Mouse (Mus musculus) intestine, embryonic 14.5 days (tissue): Measurements from ENCODE around the gene Plpp4. TPM values are rescaled to one million over a fixed set of nuclear protein-coding genes. Genes with fewer than 3 reads are reported as not detected.

Source experiments
- ATAC-seq: fragments of 200-750 bp; cut with Nextera tagmentation; replicated peaks from 2 replicates; pipeline ENCODE4 v1.8.0; 2017; ENCODE audit warnings: low read depth, moderate number of reproducible peaks, moderate TSS enrichment, moderate library complexity; ENCODE audit not compliant: low FRiP score, low TSS enrichment
- DNase-seq: peaks from one replicate; pipeline ENCODE4 v3.0.0-alpha.2; 2018; ENCODE audit warnings: low spot score
- H3K27ac ChIP-seq: fragments of 300-500 bp; sonication (generic); 2 replicates; pipeline ENCODE4 v1.5.1; 2014; ENCODE audit warnings: low read depth, mild to moderate bottlenecking, control low read depth
- H3K27me3 ChIP-seq: fragments of 300-500 bp; sonication (generic); replicated peaks from 2 replicates; pipeline ENCODE4 v1.6.1; 2014; ENCODE audit warnings: low read length, control low read depth; ENCODE audit not compliant: control insufficient read depth, insufficient read depth
- H3K36me3 ChIP-seq: fragments of 300-500 bp; sonication (generic); 2 replicates; pipeline ENCODE4 v1.6.1; 2014; ENCODE audit warnings: low read length, control low read depth; ENCODE audit not compliant: control insufficient read depth, insufficient read depth
- H3K4me1 ChIP-seq: fragments of 300-500 bp; sonication (generic); replicated peaks from 2 replicates; pipeline ENCODE4 v1.6.1; 2014; ENCODE audit warnings: low read length, control low read depth, mixed read lengths; ENCODE audit not compliant: control insufficient read depth, insufficient read depth
- H3K4me2 ChIP-seq: fragments of 300-500 bp; sonication (generic); 2 replicates; pipeline ENCODE4 v1.6.1; 2014; ENCODE audit warnings: low read length
- H3K4me3 ChIP-seq: fragments of 300-500 bp; sonication (generic); 2 replicates; pipeline ENCODE4 v1.5.1; 2014; ENCODE audit warnings: low read depth, low read length, control low read depth, mixed read lengths
- H3K9ac ChIP-seq: fragments of 300-500 bp; sonication (generic); 2 replicates; pipeline ENCODE4 v1.6.1; 2014; ENCODE audit warnings: mild to moderate bottlenecking, low read length
- H3K9me3 ChIP-seq: fragments of 300-500 bp; sonication (generic); 2 replicates; pipeline ENCODE4 v1.6.1; 2016; ENCODE audit warnings: low read length, control low read depth; ENCODE audit not compliant: control insufficient read depth
- WGBS: fragments of 180-500 bp; shearing (Covaris S2); extraction: QIAGEN DNeasy Blood & Tissue Kit; methylation state at CpG from one replicate; pipeline ENCODE4 v1.1.7; 2014; 5-methylcytosine and 5-hydroxymethylcytosine counted together
- polyA plus RNA-seq: library from polyadenylated mRNA; unstranded; fragments of >200 nt; fragmentation: Nextera tagmentation; extraction: Ambion mirVana; gene quantifications from 2 replicates; pipeline ENCODE4 v1.2.1, GENCODE M21; 2014

Plpp4 gene
- polyA plus RNA-seq, 1 experiment from 2014 or later, result 0.31 TPM

- Histone ChIP-seq H3K27ac (no peak overlapping the region), H3K4me1 (no peaks in the 10 kb centered on the region), H3K4me3 (no peak overlapping the region), H3K9ac (no peak overlapping the region), H3K4me2 (no peak overlapping the region), H3K9me3 (no peaks in the 10 kb centered on the region), H3K36me3 (no peaks in the 10 kb centered on the region), H3K27me3 (no peaks in the 10 kb centered on the region)
- ATAC-seq (no peak), DNase-seq (no peak)
- 86% methylated on average over 13 of the region's 13 CpGs for WGBS
Observed at GRCm38 (mm10) chr7:129402695-129403364, 146.0 kb downstream of the Plpp4 start.

DNA sequence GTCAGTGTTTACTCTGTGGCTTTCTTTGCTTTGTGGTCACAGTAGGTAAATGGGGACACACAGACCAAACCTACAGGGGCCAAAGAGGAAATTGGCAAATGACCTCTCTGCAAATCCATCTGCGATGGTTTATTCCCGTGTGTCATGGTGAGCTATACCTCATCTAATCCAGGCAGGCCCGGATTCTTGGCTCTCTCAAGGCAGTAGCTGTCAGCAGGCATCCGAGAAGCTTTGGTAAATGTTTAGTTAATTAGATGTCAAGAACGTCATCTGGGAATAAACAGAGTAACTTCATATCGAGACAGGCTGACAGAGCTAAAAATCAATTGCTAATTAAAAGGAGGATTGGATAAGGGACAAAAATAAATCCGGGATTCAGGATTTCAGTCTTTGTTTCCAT, 149.2 kb downstream of the Plpp4 start:
- H3K4me1 ChIP-seq, result no peaks in the 10 kb centered on the region
- no peaks in the 10 kb centered on the region for H3K27me3 ChIP-seq
- H3K27ac ChIP-seq, result no peak overlapping the region
- no peaks in the 10 kb centered on the region for H3K9me3 ChIP-seq
- ATAC-seq (no peak), DNase-seq (no peak)
- no peak overlapping the region for H3K4me3 ChIP-seq
- WGBS, result 27% methylated on average over 7 of the region's 7 CpGs
- no peak overlapping the region for H3K9ac ChIP-seq
- no peak overlapping the region for H3K4me2 ChIP-seq
- no peaks in the 10 kb centered on the region for H3K36me3 ChIP-seq

GRCm38 (mm10) chr7:129412695-129413094, 155.9 kb downstream of the Plpp4 start:
- ATAC-seq (no peak), DNase-seq (no peak)
- Histone ChIP-seq H3K4me2 (no peak overlapping the region), H3K9me3 (no peaks in the 10 kb centered on the region), H3K36me3 (no peaks in the 10 kb centered on the region), H3K4me1 (no peaks in the 10 kb centered on the region), H3K9ac (no peak overlapping the region), H3K27ac (no peak overlapping the region), H3K4me3 (no peak overlapping the region), H3K27me3 (no peaks in the 10 kb centered on the region)
- 61% methylated on average over 2 of the region's 2 CpGs for WGBS

GRCm38 (mm10) chr7:129415179-129415578, 158.3 kb downstream of the Plpp4 start:
- Histone ChIP-seq H3K4me3 (no peak overlapping the region), H3K9ac (no peak overlapping the region), H3K4me2 (no peak overlapping the region), H3K9me3 (no peaks in the 10 kb centered on the region), H3K36me3 (no peaks in the 10 kb centered on the region), H3K4me1 (no peaks in the 10 kb centered on the region), H3K27me3 (no peaks in the 10 kb centered on the region), H3K27ac (no peak overlapping the region)
- 75% methylated on average over 4 of the region's 4 CpGs for WGBS
- no peak for DNase-seq
- no peak for ATAC-seq

GRCm38 (mm10) chr7:129421181-129421580, 164.3 kb downstream of the Plpp4 start:
- Histone ChIP-seq H3K36me3 (no peaks in the 10 kb centered on the region), H3K4me3 (no peak overlapping the region), H3K27ac (no peak overlapping the region), H3K9ac (no peak overlapping the region), H3K9me3 (no peaks in the 10 kb centered on the region), H3K4me1 (no peaks in the 10 kb centered on the region), H3K4me2 (no peak overlapping the region), H3K27me3 (no peaks in the 10 kb centered on the region)
- ATAC-seq (no peak), DNase-seq (no peak)
- 28% methylated on average over 1 of the region's 1 CpGs for WGBS

DNA sequence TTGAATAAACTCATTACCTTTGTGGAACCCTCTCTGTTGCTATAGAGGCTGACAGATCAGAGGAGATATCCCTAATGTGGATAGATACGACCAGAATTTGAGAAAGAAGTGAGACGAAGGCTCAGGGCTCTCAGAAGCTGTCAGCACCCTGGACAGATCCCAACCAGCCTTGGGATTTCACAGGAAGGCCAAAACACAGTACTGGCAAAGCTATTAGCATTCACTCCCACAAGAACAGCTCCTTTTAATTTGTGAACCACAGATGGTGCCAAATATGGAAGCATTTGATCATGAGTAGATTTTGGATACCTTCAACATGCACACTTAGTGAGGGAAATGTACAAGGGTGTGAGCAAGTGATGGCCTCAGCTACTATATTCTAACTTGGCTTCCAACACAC, 168.7 kb downstream of the Plpp4 start:
- 18% methylated on average over 2 of the region's 2 CpGs for WGBS
- Histone ChIP-seq H3K4me2 (no peak overlapping the region), H3K4me3 (no peak overlapping the region), H3K36me3 (no peaks in the 10 kb centered on the region), H3K9ac (no peak overlapping the region), H3K9me3 (no peaks in the 10 kb centered on the region), H3K4me1 (no peaks in the 10 kb centered on the region), H3K27ac (no peak overlapping the region), H3K27me3 (no peaks in the 10 kb centered on the region)
- ATAC-seq (no peak), DNase-seq (peak; percentile 77)

DNA sequence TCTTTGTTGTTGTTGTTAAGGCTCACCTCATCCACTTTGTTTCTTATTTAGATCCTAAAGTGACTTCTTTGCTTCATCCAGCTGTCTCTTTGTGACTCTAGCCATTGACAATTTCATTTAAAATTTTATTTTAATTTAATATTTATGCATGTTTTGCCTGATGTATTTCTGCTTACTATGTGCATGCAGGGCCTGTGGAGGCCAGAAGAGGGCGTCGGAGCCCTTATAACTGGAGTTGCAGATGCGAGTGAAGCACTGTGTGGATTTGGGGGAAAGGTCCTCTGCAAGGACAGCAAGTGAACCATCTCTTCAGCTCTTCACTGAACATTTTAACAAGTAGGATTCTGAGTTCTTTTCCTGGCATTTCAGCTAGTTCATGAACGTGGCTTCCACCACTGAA, 172.0 kb downstream of the Plpp4 start:
- 45% methylated on average over 4 of the region's 4 CpGs for WGBS
- H3K4me3 ChIP-seq, result no peak overlapping the region
- H3K9ac ChIP-seq, result no peak overlapping the region
- H3K4me2 ChIP-seq, result no peak overlapping the region
- no peak for ATAC-seq
- H3K27me3 ChIP-seq, result no peaks in the 10 kb centered on the region
- no peaks in the 10 kb centered on the region for H3K9me3 ChIP-seq
- no peaks in the 10 kb centered on the region for H3K4me1 ChIP-seq
- no peak overlapping the region for H3K27ac ChIP-seq
- no peaks in the 10 kb centered on the region for H3K36me3 ChIP-seq
- DNase-seq, result no peak

GRCm38 (mm10) chr7:129429903-129430302, 173.1 kb downstream of the Plpp4 start:
- no peak overlapping the region for H3K9ac ChIP-seq
- no peak overlapping the region for H3K4me3 ChIP-seq
- H3K9me3 ChIP-seq, result no peaks in the 10 kb centered on the region
- ATAC-seq (no peak), DNase-seq (no peak)
- no peaks in the 10 kb centered on the region for H3K36me3 ChIP-seq
- H3K4me2 ChIP-seq, result no peak overlapping the region
- H3K27ac ChIP-seq, result no peak overlapping the region
- no peaks in the 10 kb centered on the region for H3K27me3 ChIP-seq
- 81% methylated on average over 3 of the region's 3 CpGs for WGBS
- H3K4me1 ChIP-seq, result no peaks in the 10 kb centered on the region
